Comparison of ENCODE assay signal across 8 mouse cellular contexts in genomic region chr2:26132628-26133551, GRCm38 (mm10). TPM values are rescaled to one million over a fixed set of nuclear protein-coding genes. Genes with fewer than 3 reads are reported as not detected.
DNase-seq lines count a peak whose midpoint lies in the region; ATAC-seq and TF ChIP-seq lines count a peak whose summit lies in the region.

No protein-coding gene starts in this region.

- peaks cover 5% of the 10 kb centered on the region; the same call in 1 of the 2 replicates for H3K36me3 ChIP-seq in hindbrain, embryonic 15.5 days

- peak overlapping the region; percentile 35 for H3K4me3 ChIP-seq in cortical plate, adult 2 months (ENCODE audit: insufficient read depth, low read length)
- peak overlapping the region; percentile 75 for H3K4me3 ChIP-seq in gastrocnemius, adult 2 months
- H3K4me3 ChIP-seq in hindbrain, embryonic 15.5 days = peak overlapping the region; percentile 19

- peak; percentile 82 for ATAC-seq in hindbrain, embryonic 15.5 days (ENCODE audit: low FRiP score, low read depth)

- intact Hi-C loops in gastrocnemius, adult 2 months (cut with DNase I) = loop anchor here (2.0 kb wide), 1 partner anchor 68 kb away; no protein-coding TSS in a partner anchor

- H3K4me2 ChIP-seq in hindbrain, embryonic 15.5 days = peak overlapping the region; percentile 52

- TF ChIP-seq CTCF in cortical plate, adult 2 months (IDR thresholded peaks at IDR 0.05; ENCODE audit: extremely low read depth, insufficient read depth, low read length) = peak; percentile 41
- peak; percentile 56 for TF ChIP-seq CTCF in gastrocnemius, adult 2 months (IDR thresholded peaks at IDR 0.05)

- peak; percentile 95 for DNase-seq in adrenal gland, postnatal 10 days
- peak; percentile 96 for DNase-seq in gastrocnemius, adult 2 months
- peak; percentile 84 to 89 for DNase-seq in left cerebral cortex, adult 18-20 months (ENCODE audit: low spot score in 2 of 2)
- DNase-seq in lung, postnatal 25 days (ENCODE audit: low spot score) = peak; percentile 68
- DNase-seq in right cerebral cortex, postnatal 10 days (ENCODE audit: low spot score in 2 of 2) = peak; percentile 93 to 94
- no peak for DNase-seq in B cell, adult 2 months

- peak; percentile 25; the same call in 1 of the 2 replicates for TF ChIP-seq POLR2A in cortical plate, adult 2 months (IDR thresholded peaks at IDR 0.05; ENCODE audit: extremely low read depth, insufficient read depth, low read length)

- peak overlapping the region; percentile 91 for H3K27ac ChIP-seq in cortical plate, adult 2 months (ENCODE audit: insufficient read depth, low read length)
- peak overlapping the region; percentile 93 for H3K27ac ChIP-seq in gastrocnemius, adult 2 months
- H3K27ac ChIP-seq in hindbrain, embryonic 15.5 days (replicated peaks) = peak overlapping the region; percentile 87

- H3K9ac ChIP-seq in hindbrain, embryonic 15.5 days = peak overlapping the region; percentile 37

- H3K4me1 ChIP-seq in cortical plate, adult 2 months (ENCODE audit: control insufficient read depth, insufficient read depth, low read length) = peaks cover 6% of the 10 kb centered on the region
- H3K4me1 ChIP-seq in hindbrain, embryonic 15.5 days (replicated peaks) = peaks cover 24% of the 10 kb centered on the region

- H3K9me3 ChIP-seq in hindbrain, embryonic 15.5 days = no peaks in the 10 kb centered on the region

- WGBS in hindbrain, embryonic 15.5 days = 3% methylated on average over 25 of the region's 25 CpGs

- H3K27me3 ChIP-seq in hindbrain, embryonic 15.5 days = no peaks in the 10 kb centered on the region

RNA-seq across cellular contexts. Expression of gene Nacc2, which starts 9.9 kb away (rescaled TPM):
- 10 to 100 TPM; 19.9 to 31.0 TPM for total RNA-seq in adrenal gland, postnatal 10 days (2021)
- polyA plus RNA-seq in cortical plate, adult 2 months (2012; rRNA removed) = 46.9 and 53.6 TPM in 2 replicates
- total RNA-seq in gastrocnemius, adult 2 months (2021) = 10 to 100 TPM; 18.9 to 32.6 TPM
- 18.0 and 21.3 TPM in 2 replicates for polyA plus RNA-seq in hindbrain, embryonic 15.5 days (2015; fragmentation: Nextera tagmentation; extraction: Ambion mirVana)
- total RNA-seq in left cerebral cortex, adult 18-20 months (2021) = 10 to 100 TPM; 69.8 to 81.1 TPM

Comparison
In these comparisons a context has a peak if more than half of its experiments do, and no peak if none do; other contexts are left out.
1. DNase-seq: peak in adrenal gland, postnatal 10 days (single experiment), gastrocnemius, adult 2 months (single experiment), left cerebral cortex, adult 18-20 months (2 of 2), lung, postnatal 25 days (single experiment) and right cerebral cortex, postnatal 10 days (2 of 2); none in B cell, adult 2 months (0 of 2).
2. H3K4me3 ChIP-seq: peak in every context shown above with its lines; median percentile 75 in gastrocnemius, adult 2 months; 35 in cortical plate, adult 2 months; 19 in hindbrain, embryonic 15.5 days.
3. Peak in every context shown above with its lines, with median percentiles within 50 percentile points of each other: H3K27ac ChIP-seq.